Mouse (Mus musculus) left cerebral cortex, adult 8-10 months (tissue): Measurements from ENCODE around the gene Srek1ip1. TPM values are rescaled to one million over a fixed set of nuclear protein-coding genes. Genes with fewer than 3 reads are reported as not detected.

Experiments
- DNase-seq, 2 experiments: peaks; one replicate each; pipeline ENCODE4 v3.0.0; 2022; ENCODE audit warnings: low spot score in 2 of 2
- total RNA-seq, 4 experiments: library from RNA; stranded (reverse); gene quantifications; 2 replicates each; pipeline ENCODE4 v1.2.4; 2022

Srek1ip1 gene
- total RNA-seq, 4 experiments from 2014 or later = 18.7 to 20.9 (median 19.7) TPM

- no peak for DNase-seq
These were observed 49.7 kb downstream of the Srek1ip1 start for GRCm38 (mm10) chr13:104841937-104842336.

- DNase-seq = no peak
These were observed 51.2 kb downstream of the Srek1ip1 start for GRCm38 (mm10) chr13:104843295-104844089.

GRCm38 (mm10) chr13:104853645-104854044, 61.4 kb downstream of the Srek1ip1 start:
- DNase-seq = no peak

- no peak for DNase-seq
These were observed 71.1 kb downstream of the Srek1ip1 start, which contains the start of gene Shisal2b for GRCm38 (mm10) chr13:104863127-104863979. Gene Shisal2b, minus strand, starts transcription at chr13:104863893.

GRCm38 (mm10) chr13:104866726-104867125, 74.4 kb downstream of the Srek1ip1 start:
- DNase-seq = no peak

- DNase-seq = no peak
These were observed 77.6 kb downstream of the Srek1ip1 start for GRCm38 (mm10) chr13:104869907-104870306.

- DNase-seq = no peak
These were observed 86.2 kb downstream of the Srek1ip1 start for GRCm38 (mm10) chr13:104878508-104878907.

- no peak for DNase-seq
These were observed 91.4 kb downstream of the Srek1ip1 start for GRCm38 (mm10) chr13:104883566-104884249.

GRCm38 (mm10) chr13:104886308-104887032, 94.2 kb downstream of the Srek1ip1 start:
- DNase-seq = no peak

Other genes with a start within 250 kb of the Srek1ip1 start
- 10 to 100 TPM; 18.9 to 33.0 (median 19.8) TPM for gene Cwc27, start 24.7 kb downstream of the Srek1ip1 start, total RNA-seq
- gene Shisal2b, start 71.4 kb downstream of the Srek1ip1 start, total RNA-seq = 1 to 10 TPM in 2 of 4 experiments, under 1 TPM in 1, not detected in 1; 0.48 to 1.4 (median 1.1) TPM